Mouse (Mus musculus): ENCODE measurements around the gene Spem2.
"Not testable (repeated sequence)": the region's sequence is repeated elsewhere in the genome, so short reads cannot be mapped to it uniquely, and the experiment has no call there.

Spem2 gene

GRCm38 (mm10) chr11:69818365-69818764 is at the start of gene Spem2:
Gene Spem2, minus strand, starts transcription at chr11:69818465.
- in situ Hi-C loops (cut with MboI; ENCODE audit: unreplicated experiment in 2 of 2): no loop called here

- in situ Hi-C loops (cut with MboI; ENCODE audit: unreplicated experiment in 2 of 2): no loop called here
Measured at GRCm38 (mm10) chr11:69867335-69867734, 49.1 kb upstream of the Spem2 start.

- in situ Hi-C loops (cut with MboI; ENCODE audit: unreplicated experiment in 2 of 2): no loop called here
Measured at GRCm38 (mm10) chr11:69865561-69865960, 47.3 kb upstream of the Spem2 start.

- in situ Hi-C loops (cut with MboI; ENCODE audit: unreplicated experiment in 2 of 2): no loop called here
Measured at GRCm38 (mm10) chr11:69864138-69864860, 46.0 kb upstream of the Spem2 start.

- in situ Hi-C loops (cut with MboI; ENCODE audit: unreplicated experiment in 2 of 2): not testable (repeated sequence)
Measured at GRCm38 (mm10) chr11:69863729-69864128, 45.5 kb upstream of the Spem2 start.

- in situ Hi-C loops (cut with MboI; ENCODE audit: unreplicated experiment in 2 of 2): no loop called here
Measured at GRCm38 (mm10) chr11:69858113-69858998, 40.1 kb upstream of the Spem2 start, which contains the start of gene Tnk1. Gene Tnk1, minus strand, starts transcription at chr11:69858730.

- in situ Hi-C loops (cut with MboI; ENCODE audit: unreplicated experiment in 2 of 2): no loop called here
Measured at GRCm38 (mm10) chr11:69855347-69855746, 37.1 kb upstream of the Spem2 start.

- in situ Hi-C loops (cut with MboI; ENCODE audit: unreplicated experiment in 2 of 2): no loop called here
Measured at GRCm38 (mm10) chr11:69854680-69855079, 36.4 kb upstream of the Spem2 start.

- in situ Hi-C loops (cut with MboI; ENCODE audit: unreplicated experiment in 2 of 2): no loop called here
Measured at GRCm38 (mm10) chr11:69853994-69854393, 35.7 kb upstream of the Spem2 start.

GRCm38 (mm10) chr11:69850754-69851153 is 32.5 kb upstream of the Spem2 start:
- in situ Hi-C loops (cut with MboI; ENCODE audit: unreplicated experiment in 2 of 2): no loop called here

GRCm38 (mm10) chr11:69849884-69850283 is 31.6 kb upstream of the Spem2 start:
- in situ Hi-C loops (cut with MboI; ENCODE audit: unreplicated experiment in 2 of 2): no loop called here

GRCm38 (mm10) chr11:69849128-69849527 is 30.9 kb upstream of the Spem2 start:
- in situ Hi-C loops (cut with MboI; ENCODE audit: unreplicated experiment in 2 of 2): no loop called here

- in situ Hi-C loops (cut with MboI; ENCODE audit: unreplicated experiment in 2 of 2): no loop called here
Measured at GRCm38 (mm10) chr11:69848021-69848420, 29.8 kb upstream of the Spem2 start.

GRCm38 (mm10) chr11:69846738-69847688 is 28.7 kb upstream of the Spem2 start:
- in situ Hi-C loops (cut with MboI; ENCODE audit: unreplicated experiment in 2 of 2): no loop called here

- in situ Hi-C loops (cut with MboI; ENCODE audit: unreplicated experiment in 2 of 2): no loop called here
Measured at GRCm38 (mm10) chr11:69846198-69846680, 28.0 kb upstream of the Spem2 start, which contains the start of gene Plscr3. Gene Plscr3, plus strand, starts transcription at chr11:69846376.

- in situ Hi-C loops (cut with MboI; ENCODE audit: unreplicated experiment in 2 of 2): no loop called here
Measured at GRCm38 (mm10) chr11:69838714-69839104, 20.4 kb upstream of the Spem2 start.

GRCm38 (mm10) chr11:69837952-69838713 is 19.9 kb upstream of the Spem2 start, which contains the start of gene Tmem256:
Gene Tmem256, plus strand, starts transcription at chr11:69838514.
- in situ Hi-C loops (cut with MboI; ENCODE audit: unreplicated experiment in 2 of 2): no loop called here

GRCm38 (mm10) chr11:69837604-69837951 is 19.3 kb upstream of the Spem2 start, which contains the start of gene Nlgn2:
Gene Nlgn2, minus strand, starts transcription at chr11:69837784.
- in situ Hi-C loops (cut with MboI; ENCODE audit: unreplicated experiment in 2 of 2): no loop called here
